Mouse (Mus musculus) fat pad, adult 2 months (tissue): ENCODE results near the gene Sema4b.

Experiments
- DNase-seq: peaks from one replicate; pipeline ENCODE4 v3.0.0-alpha.2; 2011; ENCODE audit warnings: low read depth, low spot score; ENCODE audit errors: extremely low read depth

Gene Sema4b

GRCm38 (mm10) chr7:80261372-80261990, 74.8 kb downstream of the Sema4b start:
- no peak for DNase-seq

DNA sequence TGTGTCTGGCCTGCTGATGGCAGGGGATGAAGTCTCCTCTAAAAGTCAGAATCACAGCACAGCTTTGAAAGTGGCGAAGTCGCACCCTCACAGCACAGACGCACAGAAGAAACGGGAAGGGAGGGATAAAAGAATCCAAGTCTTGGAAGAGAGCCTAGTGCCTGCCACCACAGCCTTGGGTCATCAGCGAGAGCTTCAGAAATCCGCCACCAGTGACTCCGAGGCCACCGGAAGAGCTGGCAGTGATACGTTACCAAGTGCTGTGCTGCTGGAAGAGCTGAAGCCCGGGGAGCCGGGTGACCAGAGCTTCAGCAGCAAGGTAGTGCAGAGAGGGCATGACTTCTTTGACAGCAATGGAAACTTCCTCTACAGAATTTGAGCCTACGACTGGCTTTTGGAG, 78.0 kb downstream of the Sema4b start:
- DNase-seq, result no peak

DNA sequence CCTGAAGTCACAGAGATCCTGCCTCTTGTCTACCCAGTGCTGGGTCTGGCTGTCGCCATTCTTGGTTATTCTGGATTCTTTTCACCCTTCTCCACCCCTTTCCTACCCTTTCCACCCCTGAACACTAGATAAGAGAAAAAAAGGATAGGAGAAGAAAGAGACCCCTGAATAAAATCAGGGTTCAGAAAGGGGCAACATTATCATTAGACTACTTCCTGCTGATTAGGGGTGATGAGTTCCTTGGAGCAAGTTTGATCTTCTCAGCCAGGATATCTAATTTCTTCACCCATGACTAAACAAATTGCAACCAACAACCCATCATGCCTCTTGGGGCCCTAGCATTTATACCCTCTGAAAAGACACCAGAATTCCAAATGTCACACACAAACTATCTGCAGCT, 81.1 kb downstream of the Sema4b start:
- no peak for DNase-seq

DNA sequence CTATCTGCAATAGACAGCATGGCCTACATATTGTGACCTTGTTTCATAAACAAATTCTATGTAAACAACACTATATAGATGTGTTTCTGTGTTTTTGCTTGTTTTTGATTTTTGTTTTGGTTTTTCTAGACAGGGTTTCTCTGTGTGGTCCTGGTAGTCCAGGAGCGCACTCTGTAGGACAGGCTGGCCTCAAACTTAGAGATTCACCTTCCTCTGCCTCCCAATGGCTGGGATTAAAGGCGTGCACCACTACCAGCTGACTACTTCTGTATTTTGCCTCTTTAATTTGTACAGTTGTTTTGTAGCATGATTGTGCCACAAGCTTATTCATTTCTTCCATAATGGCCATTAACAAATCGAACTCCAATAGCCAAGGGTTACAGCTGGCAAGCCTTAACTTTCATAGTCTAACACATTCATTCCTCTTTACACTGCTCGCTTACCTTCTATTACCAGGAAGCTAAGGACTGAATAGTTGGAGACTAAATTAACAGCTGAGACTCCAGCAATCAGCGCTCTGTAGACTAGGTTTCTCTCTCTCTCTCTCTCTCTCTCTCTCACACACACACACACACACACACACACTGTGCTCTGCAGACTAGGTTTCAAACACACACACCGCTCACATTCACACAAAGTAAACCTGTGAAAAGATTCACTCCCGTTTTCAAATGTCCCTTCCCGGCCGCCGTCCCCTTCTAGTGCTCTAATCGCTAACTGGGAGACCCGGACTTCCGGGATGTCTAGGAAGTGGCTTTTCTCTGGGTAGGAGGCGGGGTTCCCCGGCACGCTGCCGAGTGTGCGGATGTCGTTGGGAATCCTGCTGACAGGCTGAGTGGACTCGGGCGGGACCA, 82.5 kb downstream of the Sema4b start, which contains the start of gene Vps33b:
TSS of gene Vps33b (plus strand) at position 753 of the 854 bp plus-strand sequence.
- DNase-seq, result no peak

DNA sequence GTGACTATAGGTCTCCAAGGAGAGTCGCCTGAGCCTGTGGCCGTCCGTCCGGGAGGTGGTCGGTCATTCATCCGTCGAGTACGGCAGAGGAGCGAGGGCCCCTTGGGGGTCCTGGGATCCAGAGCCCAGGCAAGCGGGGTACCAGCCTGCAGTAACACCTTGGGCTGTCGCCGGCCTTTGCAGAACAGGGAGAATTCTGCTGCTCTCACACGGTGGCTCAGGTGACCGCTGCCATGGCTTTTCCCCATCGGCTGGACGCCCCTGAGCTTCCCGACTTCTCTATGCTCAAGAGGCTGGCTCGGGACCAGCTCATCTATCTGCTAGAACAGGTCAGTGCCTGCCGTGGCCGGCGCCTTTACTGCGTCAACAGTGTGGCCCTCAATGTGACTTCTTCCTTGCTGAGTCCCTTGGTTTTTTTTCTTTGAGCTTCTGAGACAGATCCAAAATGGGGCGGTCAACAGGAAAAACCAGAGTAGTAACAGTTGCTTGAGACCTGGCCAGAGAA, 83.2 kb downstream of the Sema4b start:
- DNase-seq, result no peak

DNA sequence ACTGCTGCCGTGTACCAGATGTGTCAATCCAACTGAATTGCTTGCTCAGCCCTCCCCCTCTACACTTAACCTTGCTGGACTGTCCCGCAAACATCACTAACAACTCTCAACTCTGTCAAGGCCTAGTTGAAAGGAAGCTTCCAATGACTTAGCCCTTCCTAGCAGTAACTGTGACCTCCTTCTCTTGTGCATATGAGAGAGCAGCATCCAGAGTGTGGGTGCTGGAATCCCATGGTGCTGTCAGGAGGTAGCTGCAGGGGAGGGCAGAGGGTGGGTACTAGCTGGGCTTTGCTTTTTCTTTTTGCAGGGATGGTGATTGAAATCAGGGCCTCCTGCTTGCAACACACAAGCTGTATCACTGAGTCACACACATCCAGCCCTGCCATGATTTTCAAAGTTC, 86.8 kb downstream of the Sema4b start:
- no peak for DNase-seq
